Mouse (Mus musculus) G1E (cell line): ENCODE data around the gene Serpinb7. TPM values are rescaled to one million over a fixed set of nuclear protein-coding genes. Genes with fewer than 3 reads are reported as not detected.

Source experiments
- ATAC-seq: 2 replicates; pipeline ENCODE4 v1.8.0; 2016; ENCODE audit warnings: mild to moderate bottlenecking; ENCODE audit not compliant: insufficient number of reproducible peaks, poor library complexity, low FRiP score, severe bottlenecking; ENCODE audit errors: extremely low read depth
- DNase-seq: peaks from one replicate; pipeline ENCODE4 v3.0.0; 2012; ENCODE audit warnings: low spot score
- H3K27me3 ChIP-seq: 2 replicates; pipeline ENCODE4 v1.6.1; 2012; ENCODE audit warnings: mild to moderate bottlenecking, low read length, inconsistent platforms; ENCODE audit not compliant: insufficient read depth
- H3K36me3 ChIP-seq: replicated peaks from 2 replicates; pipeline ENCODE3; 2012; ENCODE audit warnings: mild to moderate bottlenecking, inconsistent platforms
- H3K4me1 ChIP-seq: 2 replicates; pipeline ENCODE4 v1.6.1; 2012; ENCODE audit warnings: low read depth, low read length, inconsistent platforms, mixed read lengths; ENCODE audit not compliant: insufficient read depth
- H3K4me3 ChIP-seq: 2 replicates; pipeline ENCODE4 v1.5.1; 2012; ENCODE audit warnings: low read depth, mild to moderate bottlenecking, inconsistent platforms, low read length, moderate library complexity, mixed read lengths
- H3K9me3 ChIP-seq: replicated peaks from 2 replicates; pipeline ENCODE4 v1.6.1; 2012; ENCODE audit warnings: inconsistent platforms
- CTCF ChIP-seq: IDR thresholded peaks from 2 replicates; pipeline ENCODE4 v1.5.1; 2012; ENCODE audit warnings: low read depth, low read length, inconsistent platforms, mixed read lengths
- GATA1 ChIP-seq: IDR thresholded peaks from 2 replicates; pipeline ENCODE4 v1.6.1; 2012; ENCODE audit warnings: borderline replicate concordance, low read length, inconsistent platforms, mixed read lengths
- GATA2 ChIP-seq: IDR thresholded peaks from 2 replicates; pipeline ENCODE4 v1.6.1; 2012; ENCODE audit warnings: low read depth, low read length, inconsistent platforms, borderline replicate concordance
- POLR2AphosphoS5 ChIP-seq: IDR thresholded peaks from 2 replicates; pipeline ENCODE4 v1.6.1; 2012; ENCODE audit warnings: low read depth, low read length, inconsistent platforms; ENCODE audit not compliant: insufficient replicate concordance
- TAL1 ChIP-seq: conservative IDR thresholded peaks from 2 replicates; pipeline ENCODE4 v1.6.1; 2012; ENCODE audit warnings: low read depth, low read length, inconsistent platforms, mixed read lengths
- polyA plus RNA-seq: library from polyadenylated mRNA; stranded (reverse); fragments of >175 nt; gene quantifications from 2 replicates; pipeline ENCODE4 v1.2.3, GENCODE M21; 2012
- total RNA-seq, 2 experiments: library from RNA; stranded (forward) in 1 of 2; stranded (reverse) in 1 of 2; fragments of 200-1000 nt in 1 of 2; fragments of >200 nt in 1 of 2; fragmentation: Nextera tagmentation in 1 of 2; gene quantifications; 2 replicates each; pipeline ENCODE4 v1.2.3; 2014 to 2017

Gene Serpinb7
- total RNA-seq (2014; fragmentation: Nextera tagmentation) (not detected in 2 replicates), total RNA-seq (2017) (not detected in 2 replicates), polyA plus RNA-seq (not detected in 2 replicates)

- no peak within 1 kb of the TSS for H3K4me3 ChIP-seq
- H3K36me3 ChIP-seq = no peaks in the 10 kb centered on the region
- no peaks in the 10 kb centered on the region for H3K4me1 ChIP-seq
- no peak for TF ChIP-seq TAL1
- TF ChIP-seq GATA1 = no peak
- no peak for TF ChIP-seq POLR2AphosphoS5
- TF ChIP-seq GATA2 = no peak
- no peak for TF ChIP-seq CTCF
- no peaks in the 10 kb centered on the region for H3K27me3 ChIP-seq
- DNase-seq (no peak), ATAC-seq (no peak)
- peaks cover 13% of the 10 kb centered on the region for H3K9me3 ChIP-seq
These were observed at the start of gene Serpinb7 for GRCm38 (mm10) chr1:107399355-107399754. Gene Serpinb7 (plus strand): TSS chr1:107399655.

- Histone ChIP-seq H3K27me3 (no peaks in the 10 kb centered on the region), H3K4me1 (no peaks in the 10 kb centered on the region), H3K36me3 (no peaks in the 10 kb centered on the region), H3K9me3 (peaks cover 10% of the 10 kb centered on the region), H3K4me3 (no peak overlapping the region)
- no peak for DNase-seq
- ATAC-seq = no peak
- no peak for TF ChIP-seq CTCF
- TF ChIP-seq GATA1 = no peak
- no peak for TF ChIP-seq TAL1
- TF ChIP-seq POLR2AphosphoS5 = no peak
These were observed 49.1 kb upstream of the Serpinb7 start for GRCm38 (mm10) chr1:107350392-107350791.

DNA sequence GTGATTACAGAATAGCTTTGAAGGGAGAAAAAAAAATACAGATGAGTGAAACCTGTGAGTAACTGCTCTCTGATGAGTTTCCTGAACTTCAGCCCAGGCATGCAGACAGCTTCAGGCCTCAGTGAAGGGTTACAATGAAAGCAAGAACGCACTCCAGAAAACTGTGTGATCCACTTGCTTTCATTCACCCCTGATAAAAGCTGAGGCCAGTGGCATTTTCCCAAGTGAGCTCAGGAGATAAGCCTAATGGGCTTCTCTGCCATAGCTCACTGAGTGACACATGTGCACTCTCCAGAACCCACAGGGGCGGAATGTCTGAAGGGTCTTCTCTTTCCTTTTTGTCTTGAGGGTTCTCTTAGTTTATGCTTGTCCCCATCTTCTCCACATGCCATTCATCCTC, 48.3 kb upstream of the Serpinb7 start:
- Histone ChIP-seq H3K4me1 (no peaks in the 10 kb centered on the region), H3K4me3 (no peak overlapping the region), H3K27me3 (no peaks in the 10 kb centered on the region), H3K9me3 (peaks cover 7% of the 10 kb centered on the region), H3K36me3 (no peaks in the 10 kb centered on the region)
- TF ChIP-seq GATA2 (no peak), GATA1 (no peak), TAL1 (no peak), POLR2AphosphoS5 (no peak), CTCF (no peak)
- DNase-seq (no peak), ATAC-seq (no peak)

- DNase-seq (no peak), ATAC-seq (no peak)
- H3K4me1 ChIP-seq = no peaks in the 10 kb centered on the region
- no peaks in the 10 kb centered on the region for H3K36me3 ChIP-seq
- no peak for TF ChIP-seq TAL1
- H3K4me3 ChIP-seq = no peak overlapping the region
- no peaks in the 10 kb centered on the region for H3K27me3 ChIP-seq
- peaks cover 8% of the 10 kb centered on the region for H3K9me3 ChIP-seq
These were observed 46.4 kb upstream of the Serpinb7 start for GRCm38 (mm10) chr1:107353046-107353445.

DNA sequence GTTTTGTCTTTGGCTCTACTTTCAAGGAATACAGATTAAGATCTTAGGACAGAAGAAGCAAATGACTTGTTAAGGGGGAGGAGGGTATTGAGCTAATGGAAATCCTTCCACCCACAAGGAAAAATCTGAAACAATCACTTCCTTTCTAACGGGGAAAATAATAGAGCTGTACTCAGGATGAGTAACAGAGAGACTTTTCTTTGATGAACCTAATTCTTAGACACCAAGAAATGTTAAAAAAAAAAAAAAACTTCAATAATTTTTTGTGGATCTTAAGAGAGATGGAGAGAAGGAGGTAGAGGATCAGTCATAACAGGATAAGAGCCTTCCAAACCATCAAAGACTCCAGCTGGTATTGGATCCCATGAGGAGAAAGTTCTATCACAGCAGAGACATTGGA, 38.6 kb upstream of the Serpinb7 start, which contains the start of gene Serpinb11:
TSS of gene Serpinb11 (plus strand) at position 301 of the 400 bp plus-strand sequence.
- H3K27me3 ChIP-seq = no peaks in the 10 kb centered on the region
- TF ChIP-seq GATA2 = no peak
- no peak for TF ChIP-seq POLR2AphosphoS5
- TF ChIP-seq GATA1 = no peak
- TF ChIP-seq TAL1 = no peak
- TF ChIP-seq CTCF = no peak
- H3K4me3 ChIP-seq = no peak within 1 kb of the TSS
- ATAC-seq = no peak
- H3K9me3 ChIP-seq = peaks cover 16% of the 10 kb centered on the region
- no peak for DNase-seq
- H3K4me1 ChIP-seq = no peaks in the 10 kb centered on the region
- H3K36me3 ChIP-seq = no peaks in the 10 kb centered on the region

DNA sequence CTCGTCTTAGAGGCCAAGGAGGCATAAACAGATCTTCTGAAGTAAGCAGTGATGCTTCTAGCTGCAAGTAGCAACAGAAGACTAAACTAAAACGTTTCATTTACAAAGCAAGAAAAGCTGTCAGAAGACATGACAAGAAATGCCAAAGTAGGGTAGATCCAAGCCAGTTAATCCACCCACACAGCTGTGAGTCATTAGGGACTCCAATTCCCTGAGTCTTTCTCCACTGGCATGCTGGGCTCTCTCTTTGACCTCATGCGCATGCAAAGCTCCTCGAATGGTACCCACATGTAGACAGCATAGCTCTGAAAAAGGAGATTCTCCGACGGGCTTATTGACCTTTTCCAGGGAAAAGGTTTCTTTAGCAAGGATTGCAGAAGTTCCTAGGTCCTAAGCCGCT, 33.5 kb upstream of the Serpinb7 start:
- peaks cover 18% of the 10 kb centered on the region for H3K9me3 ChIP-seq
- no peaks in the 10 kb centered on the region for H3K27me3 ChIP-seq
- H3K4me3 ChIP-seq = no peak overlapping the region
- no peak for ATAC-seq
- no peaks in the 10 kb centered on the region for H3K4me1 ChIP-seq
- no peaks in the 10 kb centered on the region for H3K36me3 ChIP-seq
- no peak for DNase-seq
- TF ChIP-seq CTCF = no peak
- no peak for TF ChIP-seq TAL1
- TF ChIP-seq GATA2 = no peak
- no peak for TF ChIP-seq GATA1
- no peak for TF ChIP-seq POLR2AphosphoS5

DNA sequence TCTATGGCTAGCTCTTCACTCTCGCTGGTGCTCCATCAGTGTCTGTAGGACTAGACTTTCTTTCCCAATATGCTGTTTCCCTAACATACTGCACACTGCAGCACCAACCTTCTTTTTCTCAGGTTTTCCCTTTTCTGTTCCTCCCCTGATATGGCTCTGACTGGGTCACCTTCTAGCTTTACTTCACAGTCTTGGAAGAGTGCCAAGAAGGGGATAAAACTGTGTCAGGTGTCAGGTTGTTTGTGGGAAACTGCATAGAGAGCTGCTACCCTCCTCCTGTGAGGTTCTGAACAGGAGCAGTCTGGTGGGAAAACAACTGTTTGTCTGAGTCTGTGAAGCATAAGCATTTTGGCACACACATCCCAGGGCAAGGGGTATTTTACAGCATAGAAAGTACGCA, 30.5 kb upstream of the Serpinb7 start:
- ATAC-seq = no peak
- H3K4me1 ChIP-seq = no peaks in the 10 kb centered on the region
- H3K4me3 ChIP-seq = no peak overlapping the region
- TF ChIP-seq CTCF (no peak), GATA2 (no peak), POLR2AphosphoS5 (no peak), GATA1 (no peak), TAL1 (no peak)
- no peaks in the 10 kb centered on the region for H3K36me3 ChIP-seq
- peaks cover 20% of the 10 kb centered on the region for H3K9me3 ChIP-seq
- no peaks in the 10 kb centered on the region for H3K27me3 ChIP-seq
- no peak for DNase-seq
